Mouse (Mus musculus): Measurements from ENCODE around the gene Arhgap45. TPM values are rescaled to one million over a fixed set of nuclear protein-coding genes. Genes with fewer than 3 reads are reported as not detected.

The Arhgap45 gene
- polyA plus RNA-seq, 1 experiment from 2014 or later: 1.4 TPM

DNA sequence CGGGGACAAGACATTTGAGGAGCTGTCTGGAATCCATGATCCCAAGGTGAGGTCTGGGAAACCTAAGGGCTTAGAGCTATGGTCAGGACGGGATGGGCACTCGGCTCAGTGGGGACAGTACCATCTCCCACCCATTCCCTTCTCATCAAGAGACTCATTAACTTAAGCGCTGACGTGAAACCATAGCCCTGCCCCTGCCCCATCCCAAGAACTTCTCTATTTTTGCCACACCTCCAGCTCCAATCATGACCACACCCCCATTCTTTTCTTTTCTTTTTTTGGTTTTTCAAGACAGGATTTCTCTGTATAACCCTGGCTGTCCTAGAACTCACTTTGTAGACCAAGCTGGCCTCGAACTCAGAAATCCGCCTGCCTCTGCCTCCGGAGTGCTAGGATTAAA, 41.8 kb upstream of the Arhgap45 start:
- no peaks in the 10 kb centered on the region for H3K9me3 ChIP-seq (ENCODE audit: control insufficient read depth, low read length)
- H3K4me1 ChIP-seq (ENCODE audit: control insufficient read depth, insufficient read depth, low read length): no peaks in the 10 kb centered on the region; the same call in 1 of the 2 replicates
- ATAC-seq (ENCODE audit: low FRiP score, low TSS enrichment) (no peak), DNase-seq (no peak)
- no peak overlapping the region for H3K4me2 ChIP-seq (ENCODE audit: low read length)
- H3K36me3 ChIP-seq (ENCODE audit: control insufficient read depth, insufficient read depth, low read length): peaks cover 53% of the 10 kb centered on the region
- 88% methylated on average over 8 of the region's 8 CpGs for WGBS
- H3K4me3 ChIP-seq (replicated peaks; ENCODE audit: low read depth, low read length): no peak overlapping the region
- no peak overlapping the region for H3K27ac ChIP-seq (replicated peaks; ENCODE audit: low read depth, low read length)
- H3K27me3 ChIP-seq (ENCODE audit: control insufficient read depth, insufficient read depth, low read length): peaks cover 25% of the 10 kb centered on the region; the same call in 1 of the 2 replicates
- H3K9ac ChIP-seq (replicated peaks; ENCODE audit: low read length): no peak overlapping the region

DNA sequence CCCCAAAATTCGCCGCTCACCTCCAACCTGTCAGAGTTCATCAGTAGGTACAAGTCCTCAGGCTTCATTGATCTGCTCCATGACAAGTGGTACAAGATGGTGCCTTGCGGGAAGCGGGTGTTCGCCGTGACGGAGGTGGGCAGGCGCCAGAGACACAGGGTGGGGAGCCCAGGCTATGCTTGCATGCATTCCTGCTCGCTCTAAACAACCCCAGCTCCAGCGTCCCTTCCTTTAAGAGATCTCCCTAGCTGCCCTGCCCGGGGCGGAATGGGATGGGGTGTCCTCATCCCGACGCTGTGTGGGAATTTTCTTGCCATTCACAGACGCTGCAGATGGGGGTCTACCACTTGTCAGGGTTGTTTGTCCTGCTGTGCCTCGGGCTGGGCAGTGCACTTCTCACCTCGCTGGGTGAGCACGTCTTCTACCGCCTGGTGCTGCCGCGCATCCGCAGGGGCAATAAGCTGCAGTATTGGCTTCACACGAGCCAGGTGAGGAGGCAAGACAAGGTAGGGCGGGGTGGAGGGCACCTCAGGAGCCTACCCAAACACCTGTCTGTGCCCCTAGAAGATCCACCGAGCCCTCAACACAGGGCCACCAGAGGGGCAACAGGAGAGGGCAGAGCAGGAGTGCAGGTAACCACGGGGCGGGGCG, 40.3 kb upstream of the Arhgap45 start:
- H3K9me3 ChIP-seq (ENCODE audit: control insufficient read depth, low read length): no peaks in the 10 kb centered on the region
- DNase-seq: no peak
- peaks cover 53% of the 10 kb centered on the region for H3K36me3 ChIP-seq (ENCODE audit: control insufficient read depth, insufficient read depth, low read length)
- no peak overlapping the region for H3K27ac ChIP-seq (replicated peaks; ENCODE audit: low read depth, low read length)
- no peak overlapping the region for H3K4me3 ChIP-seq (replicated peaks; ENCODE audit: low read depth, low read length)
- H3K4me1 ChIP-seq (ENCODE audit: control insufficient read depth, insufficient read depth, low read length): no peaks in the 10 kb centered on the region
- WGBS: 84% methylated on average over 28 of the region's 28 CpGs
- ATAC-seq (ENCODE audit: low FRiP score, low TSS enrichment): no peak
- no peak overlapping the region for H3K4me2 ChIP-seq (ENCODE audit: low read length)
- H3K9ac ChIP-seq (replicated peaks; ENCODE audit: low read length): no peak overlapping the region
- H3K27me3 ChIP-seq (ENCODE audit: control insufficient read depth, insufficient read depth, low read length): peaks cover 10% of the 10 kb centered on the region; the same call in 1 of the 2 replicates

DNA sequence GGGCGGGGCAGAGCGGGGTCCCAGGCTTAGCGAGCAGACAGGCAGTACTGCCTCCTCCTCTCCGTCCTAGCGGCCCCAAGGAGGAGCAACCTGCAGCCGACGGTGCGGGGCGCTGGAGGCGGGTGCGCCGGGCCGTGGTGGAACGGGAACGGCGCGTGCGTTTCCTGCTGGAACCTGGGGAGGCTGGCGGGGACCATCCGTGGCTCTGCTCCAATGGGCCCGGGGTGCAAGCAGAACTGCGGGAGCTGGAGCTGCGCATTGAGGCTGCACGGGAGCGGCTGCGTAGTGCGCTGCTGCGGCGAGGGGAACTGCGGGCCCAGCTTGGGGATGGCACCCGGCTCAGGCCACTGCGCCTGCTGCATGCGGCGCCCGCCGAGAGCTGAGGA, 39.7 kb upstream of the Arhgap45 start:
- H3K27me3 ChIP-seq (ENCODE audit: control insufficient read depth, insufficient read depth, low read length): peaks cover 5% of the 10 kb centered on the region; the same call in 1 of the 2 replicates
- no peak overlapping the region for H3K27ac ChIP-seq (replicated peaks; ENCODE audit: low read depth, low read length)
- DNase-seq (no peak), ATAC-seq (ENCODE audit: low FRiP score, low TSS enrichment) (no peak)
- no peak overlapping the region for H3K9ac ChIP-seq (replicated peaks; ENCODE audit: low read length)
- no peaks in the 10 kb centered on the region for H3K9me3 ChIP-seq (ENCODE audit: control insufficient read depth, low read length)
- H3K4me1 ChIP-seq (ENCODE audit: control insufficient read depth, insufficient read depth, low read length): no peaks in the 10 kb centered on the region; the same call in 1 of the 2 replicates
- WGBS: 68% methylated on average over 36 of the region's 36 CpGs
- peaks cover 53% of the 10 kb centered on the region for H3K36me3 ChIP-seq (ENCODE audit: control insufficient read depth, insufficient read depth, low read length)
- no peak overlapping the region for H3K4me3 ChIP-seq (replicated peaks; ENCODE audit: low read depth, low read length)
- no peak overlapping the region for H3K4me2 ChIP-seq (ENCODE audit: low read length)

DNA sequence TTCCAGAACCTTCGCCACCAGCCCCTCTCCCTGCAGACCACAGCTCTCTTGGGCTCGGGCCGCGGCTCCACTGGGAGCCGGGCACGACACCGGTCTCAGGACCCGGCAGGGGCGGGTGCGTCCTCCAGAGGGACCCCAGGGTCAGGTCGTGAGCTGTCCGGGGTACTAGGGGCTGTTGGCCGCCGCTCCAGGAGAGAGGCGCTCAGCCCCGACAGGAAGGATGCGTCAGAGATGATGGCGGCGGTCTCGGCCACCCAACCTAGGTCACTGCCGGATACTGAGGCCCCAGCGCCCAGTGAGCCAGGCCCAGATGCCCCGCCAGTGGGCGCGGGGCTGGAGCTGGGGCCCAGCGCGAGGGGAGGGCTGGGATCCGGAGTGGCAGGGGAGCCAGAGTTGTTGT, 39.1 kb upstream of the Arhgap45 start:
- Histone ChIP-seq H3K9me3 (ENCODE audit: control insufficient read depth, low read length) (no peaks in the 10 kb centered on the region), H3K4me3 (replicated peaks; ENCODE audit: low read depth, low read length) (no peak overlapping the region), H3K36me3 (ENCODE audit: control insufficient read depth, insufficient read depth, low read length) (peaks cover 53% of the 10 kb centered on the region), H3K4me2 (ENCODE audit: low read length) (no peak overlapping the region), H3K4me1 (ENCODE audit: control insufficient read depth, insufficient read depth, low read length) (peaks cover under 1% of the 10 kb centered on the region; the same call in 1 of the 2 replicates), H3K27ac (replicated peaks; ENCODE audit: low read depth, low read length) (no peak overlapping the region), H3K9ac (replicated peaks; ENCODE audit: low read length) (no peak overlapping the region), H3K27me3 (ENCODE audit: control insufficient read depth, insufficient read depth, low read length) (no peaks in the 10 kb centered on the region)
- 81% methylated on average over 28 of the region's 28 CpGs for WGBS
- DNase-seq (no peak), ATAC-seq (ENCODE audit: low FRiP score, low TSS enrichment) (no peak)

DNA sequence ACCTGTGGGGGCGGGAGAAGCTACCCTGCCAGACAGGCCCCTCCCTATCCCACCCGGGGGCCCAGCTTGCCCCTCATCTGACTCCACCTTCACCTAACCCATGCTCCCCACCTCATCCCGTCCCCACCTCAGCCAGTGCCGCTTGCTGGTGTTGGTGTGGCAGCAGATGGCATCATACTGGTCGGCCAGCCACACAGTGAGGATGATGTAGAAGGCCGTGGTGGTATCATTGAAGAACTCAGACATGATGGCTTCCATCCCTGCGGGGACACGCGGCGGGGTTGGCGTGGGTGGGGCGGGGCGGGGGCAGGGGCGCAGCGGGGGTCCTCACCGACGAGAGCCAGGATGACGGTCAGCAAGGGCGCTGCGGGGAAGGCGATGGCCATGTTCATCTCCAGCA, 38.4 kb upstream of the Arhgap45 start:
- Histone ChIP-seq H3K27ac (replicated peaks; ENCODE audit: low read depth, low read length) (no peak overlapping the region), H3K4me2 (ENCODE audit: low read length) (no peak overlapping the region), H3K9ac (replicated peaks; ENCODE audit: low read length) (no peak overlapping the region), H3K4me3 (replicated peaks; ENCODE audit: low read depth, low read length) (no peak overlapping the region), H3K27me3 (ENCODE audit: control insufficient read depth, insufficient read depth, low read length) (no peaks in the 10 kb centered on the region), H3K9me3 (ENCODE audit: control insufficient read depth, low read length) (no peaks in the 10 kb centered on the region), H3K36me3 (ENCODE audit: control insufficient read depth, insufficient read depth, low read length) (peaks cover 53% of the 10 kb centered on the region), H3K4me1 (ENCODE audit: control insufficient read depth, insufficient read depth, low read length) (peaks cover 8% of the 10 kb centered on the region; the same call in 1 of the 2 replicates)
- ATAC-seq (ENCODE audit: low FRiP score, low TSS enrichment): no peak
- DNase-seq: no peak
- 96% methylated on average over 21 of the region's 21 CpGs for WGBS

DNA sequence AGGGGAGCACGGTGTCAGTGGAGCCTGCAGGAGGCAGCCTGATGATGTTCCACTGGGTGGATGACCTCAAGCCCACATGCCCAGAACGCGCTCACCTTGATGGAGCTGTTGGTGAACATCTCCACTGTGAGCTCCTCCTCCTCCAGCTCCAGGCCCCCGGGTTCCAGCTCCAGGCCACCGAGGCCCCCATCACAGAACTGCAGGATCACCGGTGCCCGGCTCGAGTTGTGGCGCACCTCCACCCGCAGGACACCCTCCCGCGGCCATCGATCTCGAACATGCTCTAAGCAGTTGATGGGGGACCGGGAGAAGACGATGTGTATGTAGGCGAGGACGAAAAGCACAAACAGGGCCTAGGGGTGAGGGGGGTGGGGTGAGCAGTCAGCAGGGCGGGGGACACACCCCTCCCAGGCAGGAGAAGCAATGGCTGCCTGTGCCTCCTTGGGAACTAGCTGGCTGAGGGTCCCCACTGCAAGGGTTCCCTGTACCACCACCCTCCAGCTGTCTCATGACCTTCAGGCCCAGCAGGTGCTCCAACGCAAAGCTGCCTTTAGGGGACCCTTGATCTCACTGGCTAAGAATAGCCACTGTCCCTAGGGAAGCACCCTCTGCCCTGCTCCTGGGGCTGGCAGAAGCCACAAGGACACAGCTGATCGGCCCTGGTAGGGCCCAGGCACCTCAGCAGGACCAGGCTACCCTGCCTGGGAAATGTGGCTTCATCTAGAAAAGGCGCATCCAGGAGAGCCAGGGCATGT, 36.9 kb upstream of the Arhgap45 start:
- Histone ChIP-seq H3K4me1 (ENCODE audit: control insufficient read depth, insufficient read depth, low read length) (peaks cover 13% of the 10 kb centered on the region), H3K27me3 (ENCODE audit: control insufficient read depth, insufficient read depth, low read length) (no peaks in the 10 kb centered on the region), H3K9me3 (ENCODE audit: control insufficient read depth, low read length) (no peaks in the 10 kb centered on the region), H3K27ac (replicated peaks; ENCODE audit: low read depth, low read length) (no peak overlapping the region), H3K4me3 (replicated peaks; ENCODE audit: low read depth, low read length) (no peak overlapping the region), H3K9ac (replicated peaks; ENCODE audit: low read length) (no peak overlapping the region), H3K36me3 (ENCODE audit: control insufficient read depth, insufficient read depth, low read length) (peaks cover 46% of the 10 kb centered on the region), H3K4me2 (ENCODE audit: low read length) (no peak overlapping the region)
- WGBS: 94% methylated on average over 22 of the region's 22 CpGs
- ATAC-seq (ENCODE audit: low FRiP score, low TSS enrichment) (no peak), DNase-seq (no peak)

DNA sequence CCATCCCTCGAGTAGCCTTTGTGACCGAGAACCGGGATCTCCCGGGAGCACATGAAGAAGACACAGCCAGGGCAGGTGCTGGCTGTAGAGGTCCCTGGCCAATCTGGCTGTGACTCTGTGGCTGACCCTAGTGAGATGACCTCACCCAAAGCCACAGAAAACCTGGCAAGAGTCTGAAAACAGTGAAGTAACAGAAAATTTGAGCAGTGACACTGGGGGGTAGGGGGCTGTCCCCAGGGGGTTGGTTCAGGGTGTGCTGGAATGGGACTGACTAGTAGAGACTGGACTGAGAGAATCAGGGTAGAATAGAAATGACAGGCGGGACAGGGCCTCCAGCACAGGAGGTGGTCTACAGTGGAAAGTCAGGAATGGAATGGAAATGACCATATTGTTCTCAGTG, 33.2 kb upstream of the Arhgap45 start:
- ATAC-seq (ENCODE audit: low FRiP score, low TSS enrichment): no peak

DNA sequence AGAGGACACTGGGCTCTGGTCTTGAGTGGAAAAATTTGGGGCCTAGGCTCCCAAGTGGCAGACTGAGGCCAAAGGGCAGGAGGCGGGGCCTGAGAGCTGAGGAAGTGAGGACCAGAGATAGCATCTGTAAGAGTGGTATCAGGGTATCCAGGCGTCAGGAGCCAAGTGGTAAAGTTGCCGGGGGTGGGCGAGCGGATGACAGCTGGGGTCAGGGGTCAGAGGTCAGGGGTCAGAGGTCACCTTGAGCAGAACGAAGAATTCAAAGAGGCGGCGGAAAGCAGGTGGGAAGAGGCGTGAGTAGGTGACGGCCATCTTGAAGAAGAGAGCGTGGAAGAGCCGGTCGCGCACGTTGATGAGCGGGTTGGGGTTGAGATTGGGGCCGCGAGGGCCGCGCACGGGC, 32.8 kb upstream of the Arhgap45 start:
- peak; percentile 75 for DNase-seq
- Histone ChIP-seq H3K4me3 (replicated peaks; ENCODE audit: low read depth, low read length) (peak overlapping the region; percentile 63), H3K4me2 (ENCODE audit: low read length) (peak overlapping the region; percentile 88), H3K27me3 (ENCODE audit: control insufficient read depth, insufficient read depth, low read length) (peaks cover 17% of the 10 kb centered on the region), H3K4me1 (ENCODE audit: control insufficient read depth, insufficient read depth, low read length) (peaks cover 18% of the 10 kb centered on the region), H3K9ac (replicated peaks; ENCODE audit: low read length) (peak overlapping the region; percentile 80), H3K9me3 (ENCODE audit: control insufficient read depth, low read length) (no peaks in the 10 kb centered on the region), H3K36me3 (ENCODE audit: control insufficient read depth, insufficient read depth, low read length) (peaks cover 8% of the 10 kb centered on the region), H3K27ac (replicated peaks; ENCODE audit: low read depth, low read length) (peak overlapping the region; percentile 92)
- under 1% methylated on average over 21 of the region's 21 CpGs for WGBS
- ATAC-seq (ENCODE audit: low FRiP score, low TSS enrichment): 0 out of 2 replicates have a peak, but pooled peaks have one; percentile 4

More for the DNA sequence above, 33.2 kb upstream of the Arhgap45 start:
- H3K36me3 ChIP-seq (ENCODE audit: control insufficient read depth, insufficient read depth, low read length): peaks cover 13% of the 10 kb centered on the region
- H3K9ac ChIP-seq (replicated peaks; ENCODE audit: low read length): peak overlapping the region; percentile 80
- DNase-seq: no peak
- H3K4me1 ChIP-seq (ENCODE audit: control insufficient read depth, insufficient read depth, low read length): peaks cover 18% of the 10 kb centered on the region
- H3K27ac ChIP-seq (replicated peaks; ENCODE audit: low read depth, low read length): peak overlapping the region; percentile 92
- H3K4me2 ChIP-seq (ENCODE audit: low read length): peak overlapping the region; percentile 88
- peak overlapping the region; percentile 63 for H3K4me3 ChIP-seq (replicated peaks; ENCODE audit: low read depth, low read length)
- no peaks in the 10 kb centered on the region for H3K9me3 ChIP-seq (ENCODE audit: control insufficient read depth, low read length)
- 77% methylated on average over 5 of the region's 5 CpGs for WGBS
- peaks cover 12% of the 10 kb centered on the region for H3K27me3 ChIP-seq (ENCODE audit: control insufficient read depth, insufficient read depth, low read length)
